ENCODE assay signal across 9 mouse cellular contexts in the genomic region with DNA sequence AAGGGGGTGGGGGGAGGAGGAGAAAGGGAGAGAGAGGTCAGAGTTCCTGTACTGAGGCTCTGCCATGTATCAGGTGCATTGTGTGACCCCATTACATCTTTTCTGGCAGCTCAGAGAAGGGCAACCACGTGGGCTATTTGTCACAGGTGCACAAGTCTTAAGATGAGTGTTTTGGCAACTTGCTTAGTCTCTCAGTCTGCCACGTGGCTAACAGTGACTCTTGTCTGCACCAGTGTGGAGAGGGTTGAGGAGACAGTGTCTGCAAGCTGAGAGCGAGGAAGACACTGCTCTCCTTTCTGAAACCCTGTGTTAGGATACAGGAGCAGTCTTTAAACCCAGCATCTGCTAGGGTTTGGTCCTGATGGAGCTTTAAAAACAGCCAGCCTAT. TPM values are rescaled to one million over a fixed set of nuclear protein-coding genes. Genes with fewer than 3 reads are reported as not detected.
A peak's percentile ranks its signal among the peaks of the same experiment; 100 is the strongest.
DNase-seq lines count a peak whose midpoint lies in the region; ATAC-seq lines count a peak whose summit lies in the region.
"Had no signal": no experiment of that assay in that cellular context is flagged by ENCODE, and none has a peak within 500 bp of the region (broad histone marks: within the 10 kb centered on the region; RNA-seq: fewer than 3 reads in every experiment).

No protein-coding gene starts in this region.

- H3K4me2 ChIP-seq in heart, embryonic 15.5 days = peak overlapping the region; percentile 53
- H3K4me2 ChIP-seq: limb, embryonic 12.5 days had no signal

- no peak for DNase-seq in heart, adult 8-10 months (ENCODE audit: low spot score)
- peak; percentile 38 for DNase-seq in CD4-positive, CD25-positive, alpha-beta regulatory T cell, adult 2 months (ENCODE audit: low read depth, low spot score)
- peak; percentile 60 for DNase-seq in brain, adult 2 months (ENCODE audit: low read depth, low spot score)
- DNase-seq in natural killer cell, adult 2 months (ENCODE audit: low spot score in 2 of 2) = peak; percentile 36 to 55
- no peak for DNase-seq in retina, embryonic 14.5 days (ENCODE audit: low spot score)
- no peak for DNase-seq in cerebellum, adult 8-10 months

- H3K9ac ChIP-seq in heart, embryonic 15.5 days = no peak overlapping the region
- H3K9ac ChIP-seq: limb, embryonic 12.5 days had no signal

- H3K9me3 ChIP-seq in heart, embryonic 15.5 days (replicated peaks) = no peaks in the 10 kb centered on the region
- H3K9me3 ChIP-seq: limb, embryonic 12.5 days; megakaryocyte, embryonic 14.5 days had no signal

- H3K4me1 ChIP-seq in heart, embryonic 15.5 days (replicated peaks) = peaks cover 34% of the 10 kb centered on the region

- no peak overlapping the region for H3K4me3 ChIP-seq in heart, embryonic 15.5 days
- H3K4me3 ChIP-seq: limb, embryonic 12.5 days; megakaryocyte, embryonic 14.5 days had no signal

- peak overlapping the region; percentile 94 for H3K27ac ChIP-seq in heart, embryonic 15.5 days
- H3K27ac ChIP-seq: limb, embryonic 12.5 days had no signal

- ATAC-seq in heart, embryonic 15.5 days (replicated peaks; ENCODE audit: insufficient number of reproducible peaks, insufficient read depth, low FRiP score, low read depth) = peak; percentile 34

- no peaks in the 10 kb centered on the region for H3K36me3 ChIP-seq in heart, embryonic 15.5 days
- H3K36me3 ChIP-seq: limb, embryonic 12.5 days had no signal

- 28% methylated on average over 3 of the region's 3 CpGs for WGBS in heart, embryonic 15.5 days

- no peaks in the 10 kb centered on the region for H3K27me3 ChIP-seq in heart, embryonic 15.5 days
- H3K27me3 ChIP-seq: limb, embryonic 12.5 days had no signal

RNA-seq across cellular contexts. Expression of gene Mef2a, which starts 48.4 kb away (rescaled TPM):
- polyA plus RNA-seq in heart, embryonic 15.5 days (2015; fragmentation: Nextera tagmentation; extraction: Ambion mirVana) = 101 and 115 TPM in 2 replicates
- 100 to 1,000 TPM; 134 to 141 (median 140) TPM for total RNA-seq in heart, adult 8-10 months (2022)

Comparison
In these comparisons a context has a peak if more than half of its experiments do, and no peak if none do; other contexts are left out.
1. DNase-seq: peak in CD4-positive, CD25-positive, alpha-beta regulatory T cell, adult 2 months (single experiment), brain, adult 2 months (single experiment) and natural killer cell, adult 2 months (2 of 2); none in heart, adult 8-10 months (single experiment), retina, embryonic 14.5 days (single experiment) and cerebellum, adult 8-10 months (single experiment).